Mouse (Mus musculus) heart, embryonic 14.5 days (tissue): ENCODE data around the gene Gli2. TPM values are rescaled to one million over a fixed set of nuclear protein-coding genes. Genes with fewer than 3 reads are reported as not detected.
A peak's percentile ranks its signal among the peaks of the same experiment; 100 is the strongest.

Experiments
- ATAC-seq: fragments of 200-750 bp; cut with Nextera tagmentation; 2 replicates; pipeline ENCODE4 v1.8.0; 2017; ENCODE audit warnings: low read depth, moderate TSS enrichment; ENCODE audit not compliant: insufficient number of reproducible peaks, insufficient read depth, low FRiP score
- H3K27ac ChIP-seq, 2 experiments: fragments of 200-500 bp in 1 of 2; fragments of 300-500 bp in 1 of 2; sonication (generic) in 1 of 2; replicated peaks in 1 of 2; 2 replicates each; pipeline ENCODE4 v1.5.1; 2012 to 2014; ENCODE audit warnings: low read depth in 2 of 2, low read length in 2 of 2, control low read depth in 1 of 2, mild to moderate bottlenecking in 1 of 2, mixed read lengths in 1 of 2; ENCODE audit not compliant: control insufficient read depth in 1 of 2, insufficient read depth in 1 of 2
- H3K27me3 ChIP-seq: fragments of 300-500 bp; sonication (generic); 2 replicates; pipeline ENCODE4 v1.6.1; 2014; ENCODE audit warnings: mild to moderate bottlenecking, low read length, control low read depth; ENCODE audit not compliant: control insufficient read depth, insufficient read depth
- H3K36me3 ChIP-seq: fragments of 300-500 bp; sonication (generic); 2 replicates; pipeline ENCODE4 v1.6.1; 2014; ENCODE audit warnings: mild to moderate bottlenecking, control low read depth, low read length, mixed read lengths; ENCODE audit not compliant: control insufficient read depth, insufficient read depth
- H3K4me1 ChIP-seq, 2 experiments: fragments of 200-500 bp in 1 of 2; fragments of 300-500 bp in 1 of 2; sonication (generic) in 1 of 2; 2 replicates each; pipeline ENCODE4 v1.6.1; 2012 to 2014; ENCODE audit warnings: low read length in 2 of 2, control low read depth in 1 of 2, mixed read lengths in 1 of 2; ENCODE audit not compliant: control insufficient read depth in 2 of 2, insufficient read depth in 2 of 2
- H3K4me2 ChIP-seq: fragments of 300-500 bp; sonication (generic); 2 replicates; pipeline ENCODE4 v1.6.1; 2014; ENCODE audit warnings: mild to moderate bottlenecking, low read length
- H3K4me3 ChIP-seq, 2 experiments: fragments of 200-500 bp in 1 of 2; fragments of 300-500 bp in 1 of 2; sonication (generic) in 1 of 2; 2 replicates each; pipeline ENCODE4 v1.5.1; 2012 to 2014; ENCODE audit warnings: low read length in 2 of 2, mild to moderate bottlenecking in 2 of 2, control low read depth in 1 of 2, low read depth in 1 of 2, moderate library complexity in 1 of 2; ENCODE audit not compliant: control insufficient read depth in 1 of 2, insufficient read depth in 1 of 2
- H3K9ac ChIP-seq: fragments of 300-500 bp; sonication (generic); 2 replicates; pipeline ENCODE4 v1.6.1; 2014; ENCODE audit warnings: mild to moderate bottlenecking, low read length
- H3K9me3 ChIP-seq: fragments of 300-500 bp; sonication (generic); 2 replicates; pipeline ENCODE4 v1.6.1; 2016; ENCODE audit warnings: low read length, control low read depth; ENCODE audit not compliant: control insufficient read depth
- WGBS: fragments of 180-500 bp; shearing (Covaris S2); extraction: QIAGEN DNeasy Blood & Tissue Kit; methylation state at CpG from one replicate; pipeline ENCODE4 v1.1.7; 2014; 5-methylcytosine and 5-hydroxymethylcytosine counted together
- polyA plus RNA-seq: library from polyadenylated mRNA; unstranded; fragments of >200 nt; fragmentation: Nextera tagmentation; extraction: Ambion mirVana; gene quantifications from 2 replicates; pipeline ENCODE4 v1.2.1, GENCODE M21; 2014

Gene Gli2
- polyA plus RNA-seq, 1 experiment from 2014 or later: 3.9 TPM

DNA sequence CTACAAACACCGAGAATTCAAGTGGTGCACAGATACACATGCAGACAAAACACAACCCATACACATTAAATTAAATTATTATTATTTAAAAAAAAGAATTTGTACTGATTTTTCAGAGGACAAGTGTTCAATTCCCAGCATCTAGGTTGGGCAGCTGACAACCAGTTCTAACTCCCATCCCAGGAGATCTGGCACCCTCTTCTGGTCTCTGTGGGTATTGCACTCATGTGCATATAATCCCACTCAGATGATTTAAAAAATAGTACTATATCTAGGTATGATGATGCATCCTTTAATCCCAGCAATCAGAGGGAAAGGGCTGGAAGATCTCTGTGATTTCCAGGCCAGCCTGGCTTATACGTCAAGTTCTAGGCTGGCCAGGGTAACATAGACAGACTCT is 231.2 kb downstream of the Gli2 start:
- Histone ChIP-seq H3K27ac (no peak overlapping the region), H3K9me3 (peaks cover 11% of the 10 kb centered on the region; the same call in 1 of the 2 replicates), H3K4me3 (no peak overlapping the region), H3K27me3 (no peaks in the 10 kb centered on the region), H3K4me1 (peaks cover 0 to 7% of the 10 kb centered on the region in 2 experiments; a peak in 1 of 4 replicates), H3K4me2 (no peak overlapping the region), H3K36me3 (no peaks in the 10 kb centered on the region), H3K9ac (no peak overlapping the region)
- WGBS: 100% methylated on average over 2 of the region's 2 CpGs
- ATAC-seq: no peak

DNA sequence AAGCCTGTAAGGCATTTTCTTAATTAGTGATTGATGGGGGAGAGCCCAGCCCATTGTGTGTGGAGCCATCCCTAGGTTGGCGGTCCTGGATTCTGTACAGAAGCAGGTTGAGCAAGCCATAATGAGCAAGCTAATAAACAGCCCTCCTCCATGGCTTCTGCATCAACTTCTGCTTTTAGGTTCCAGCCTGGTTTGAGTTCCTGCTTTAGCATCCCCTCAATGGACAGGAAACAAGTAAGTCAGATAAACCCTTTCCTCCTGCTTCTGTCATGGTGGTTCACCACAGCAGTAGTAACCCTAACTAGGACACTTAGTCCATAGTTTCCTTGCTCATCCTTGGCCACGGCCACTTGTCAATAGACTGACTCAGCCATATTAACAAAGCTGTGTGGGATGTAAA is 238.4 kb downstream of the Gli2 start:
- Histone ChIP-seq H3K36me3 (no peaks in the 10 kb centered on the region), H3K27ac (no peak overlapping the region), H3K4me2 (no peak overlapping the region), H3K4me1 (no peaks in the 10 kb centered on the region), H3K4me3 (no peak overlapping the region), H3K9ac (no peak overlapping the region), H3K27me3 (no peaks in the 10 kb centered on the region), H3K9me3 (peaks cover 8% of the 10 kb centered on the region; the same call in 1 of the 2 replicates)
- 86% methylated on average over 2 of the region's 2 CpGs for WGBS
- ATAC-seq: no peak

DNA sequence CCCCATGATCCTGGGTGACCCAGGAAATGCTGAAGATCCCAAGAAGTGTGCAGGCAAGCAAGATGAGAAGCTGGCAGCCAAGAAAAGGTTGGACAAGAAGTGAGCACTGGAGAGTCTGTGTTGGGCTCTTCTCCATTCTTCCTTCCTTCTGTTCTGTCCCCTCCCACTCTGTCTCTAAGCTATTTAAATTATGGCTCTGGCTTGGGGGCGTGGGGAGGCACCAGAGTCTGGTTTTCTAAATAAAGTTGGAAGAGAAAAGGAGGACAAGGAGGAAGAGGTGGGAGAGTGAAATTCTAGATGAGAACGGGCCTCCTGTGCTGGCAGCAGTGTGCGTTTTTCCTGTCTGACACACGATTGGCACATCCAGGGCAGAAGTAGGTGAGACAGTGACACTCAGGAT is 243.1 kb downstream of the Gli2 start:
- 77% methylated on average over 4 of the region's 4 CpGs for WGBS
- H3K9ac ChIP-seq: no peak overlapping the region
- H3K4me3 ChIP-seq: no peak overlapping the region
- no peaks in the 10 kb centered on the region for H3K36me3 ChIP-seq
- H3K4me1 ChIP-seq: no peaks in the 10 kb centered on the region
- no peak overlapping the region for H3K4me2 ChIP-seq
- no peaks in the 10 kb centered on the region for H3K9me3 ChIP-seq
- H3K27ac ChIP-seq: no peak overlapping the region
- H3K27me3 ChIP-seq: no peaks in the 10 kb centered on the region
- ATAC-seq: no peak

DNA sequence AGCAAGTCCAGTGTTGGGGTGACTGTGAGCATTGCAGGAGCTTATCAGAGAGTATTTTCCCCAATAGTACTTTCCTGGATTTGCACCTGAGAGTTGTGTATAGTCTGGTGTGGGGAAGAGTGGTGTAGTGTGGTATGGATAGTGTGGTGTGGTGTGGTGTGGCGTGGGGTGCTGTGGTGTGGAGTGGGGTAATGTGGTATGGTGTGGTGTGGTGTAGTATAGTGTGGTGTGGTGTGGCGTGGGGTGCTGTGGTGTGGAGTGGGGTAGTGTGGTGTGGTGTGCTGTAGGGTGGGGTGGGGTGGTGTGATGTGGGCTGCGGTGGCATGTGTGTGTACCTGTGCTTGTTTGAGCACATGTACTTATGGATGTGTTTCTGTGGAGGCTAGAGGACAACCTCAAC is 246.7 kb downstream of the Gli2 start:
- ATAC-seq: peak; percentile 48; the same call in 1 of the 2 replicates
- Histone ChIP-seq H3K27me3 (no peaks in the 10 kb centered on the region), H3K4me3 (no peak overlapping the region), H3K27ac (no peak overlapping the region), H3K36me3 (no peaks in the 10 kb centered on the region), H3K4me2 (no peak overlapping the region), H3K9ac (no peak overlapping the region), H3K4me1 (peaks cover 0 to 3% of the 10 kb centered on the region in 2 experiments; a peak in 1 of 4 replicates), H3K9me3 (no peaks in the 10 kb centered on the region)
- 91% methylated on average over 3 of the region's 3 CpGs for WGBS

DNA sequence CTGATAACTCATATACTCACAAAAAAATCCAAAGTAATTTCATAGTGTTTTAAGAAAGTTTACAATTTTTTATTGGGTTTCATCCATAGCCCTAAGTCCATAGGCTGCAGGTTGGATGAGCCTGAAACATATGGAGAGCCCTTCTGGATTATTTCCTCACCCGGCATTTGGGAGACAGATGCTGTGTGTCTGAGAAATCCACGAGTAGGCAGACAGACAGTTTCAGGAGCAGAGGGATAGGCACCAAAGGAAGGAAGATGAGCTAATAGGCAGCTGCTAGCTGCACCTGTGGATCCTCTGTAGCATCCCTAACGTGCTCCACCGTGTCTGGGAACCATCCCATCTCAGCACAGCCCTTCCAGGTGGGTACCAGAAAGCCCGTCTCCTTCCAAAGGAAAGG is 251.3 kb downstream of the Gli2 start:
- no peak for ATAC-seq
- H3K9ac ChIP-seq: no peak overlapping the region
- peaks cover 0 to 5% of the 10 kb centered on the region in 2 experiments; a peak in 1 of 4 replicates for H3K4me1 ChIP-seq
- no peak overlapping the region for H3K4me3 ChIP-seq
- H3K36me3 ChIP-seq: no peaks in the 10 kb centered on the region
- WGBS: 84% methylated on average over 5 of the region's 5 CpGs
- H3K4me2 ChIP-seq: no peak overlapping the region
- H3K9me3 ChIP-seq: peaks cover 7% of the 10 kb centered on the region
- H3K27ac ChIP-seq: no peak overlapping the region
- no peaks in the 10 kb centered on the region for H3K27me3 ChIP-seq

DNA sequence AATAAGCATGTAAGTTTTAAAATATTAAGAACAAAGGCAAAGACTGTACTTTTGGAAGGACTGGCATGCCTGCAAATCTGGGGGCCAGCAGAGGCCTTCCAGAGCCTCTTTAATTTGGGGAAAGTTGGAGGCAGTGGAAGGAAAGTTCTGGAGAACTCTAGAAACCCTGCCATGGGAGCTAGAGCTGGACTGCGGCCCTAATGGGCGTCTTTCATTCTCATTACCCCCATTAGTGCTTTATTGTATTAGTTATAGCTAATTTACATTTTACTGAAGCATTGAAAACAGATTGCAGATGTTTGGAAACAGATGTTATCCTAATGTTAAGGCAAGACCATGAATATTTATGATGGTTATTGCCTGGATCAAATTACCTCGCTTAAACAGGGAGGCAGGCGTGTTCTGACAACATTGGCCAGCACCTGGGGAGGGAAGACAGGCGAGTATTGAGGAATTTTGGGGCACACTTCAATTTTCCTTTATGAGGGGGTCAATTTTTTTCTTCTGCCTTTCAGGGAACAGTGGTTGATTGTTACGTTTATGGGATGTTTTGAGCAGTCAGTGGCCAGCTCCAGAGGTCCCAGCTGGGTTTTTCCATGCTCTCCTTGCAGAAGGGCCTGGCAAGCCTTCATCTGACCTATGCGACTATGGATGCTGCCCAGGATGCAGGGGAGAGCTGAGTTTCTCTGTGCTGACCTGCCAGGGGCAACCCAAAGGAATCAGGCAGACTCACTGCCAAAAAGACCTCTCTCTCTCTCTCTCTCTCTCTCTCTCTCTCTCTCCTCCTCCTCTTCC is 253.9 kb downstream of the Gli2 start:
- Histone ChIP-seq H3K9me3 (peaks cover 10% of the 10 kb centered on the region), H3K9ac (no peak overlapping the region), H3K27ac (no peak overlapping the region), H3K4me2 (no peak overlapping the region), H3K4me1 (peaks cover 9 to 11% of the 10 kb centered on the region in 2 experiments; a peak in 3 of 4 replicates), H3K36me3 (no peaks in the 10 kb centered on the region), H3K27me3 (no peaks in the 10 kb centered on the region), H3K4me3 (no peak overlapping the region)
- 77% methylated on average over 7 of the region's 7 CpGs for whole genome bisulfite sequencing
- ATAC-seq: no peak

DNA sequence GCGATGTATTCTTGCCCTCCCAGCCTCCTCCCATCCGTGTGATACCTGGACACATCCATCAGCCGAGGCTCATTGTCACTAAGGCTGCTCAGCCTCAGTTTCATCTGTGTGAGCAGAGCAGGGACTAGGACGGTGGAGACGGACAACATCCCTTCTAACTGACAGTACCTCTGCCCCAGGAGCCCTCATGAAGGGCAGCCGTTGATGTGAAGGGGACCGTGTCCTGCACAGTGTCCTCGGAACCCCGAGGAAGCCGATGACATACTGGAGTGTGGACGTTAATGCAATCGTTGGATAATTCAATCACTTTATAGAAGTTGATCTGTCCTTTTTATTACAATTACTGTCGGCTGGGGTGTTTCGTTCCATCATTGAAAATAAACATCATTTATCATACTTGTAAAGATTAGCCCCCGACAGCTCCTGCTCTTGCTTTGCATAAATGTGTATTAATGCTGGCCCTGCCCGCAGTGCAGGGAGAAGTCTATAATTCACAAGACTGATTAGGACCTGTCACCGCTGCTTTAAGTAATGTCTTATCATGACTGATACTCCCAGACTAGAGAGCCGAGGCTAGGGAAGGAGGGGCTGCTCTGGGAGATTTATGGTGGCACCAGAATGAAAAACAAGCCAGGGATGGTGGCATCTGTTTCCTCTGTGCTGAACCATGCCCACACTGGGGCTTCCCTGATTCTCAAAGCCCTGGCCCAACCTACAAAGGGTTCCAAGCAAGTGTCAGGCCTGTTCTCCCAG is 257.8 kb downstream of the Gli2 start:
- Histone ChIP-seq H3K27ac (no peak overlapping the region), H3K4me1 (peaks cover 6 to 9% of the 10 kb centered on the region in 2 experiments; a peak in 3 of 4 replicates), H3K36me3 (no peaks in the 10 kb centered on the region), H3K27me3 (no peaks in the 10 kb centered on the region), H3K4me2 (no peak overlapping the region), H3K9me3 (peaks cover 8% of the 10 kb centered on the region), H3K4me3 (no peak overlapping the region), H3K9ac (no peak overlapping the region)
- WGBS: 39% methylated on average over 18 of the region's 18 CpGs
- 0 out of 2 replicates have a peak, but pooled peaks have one; percentile 29 for ATAC-seq
